In the genomic region with DNA sequence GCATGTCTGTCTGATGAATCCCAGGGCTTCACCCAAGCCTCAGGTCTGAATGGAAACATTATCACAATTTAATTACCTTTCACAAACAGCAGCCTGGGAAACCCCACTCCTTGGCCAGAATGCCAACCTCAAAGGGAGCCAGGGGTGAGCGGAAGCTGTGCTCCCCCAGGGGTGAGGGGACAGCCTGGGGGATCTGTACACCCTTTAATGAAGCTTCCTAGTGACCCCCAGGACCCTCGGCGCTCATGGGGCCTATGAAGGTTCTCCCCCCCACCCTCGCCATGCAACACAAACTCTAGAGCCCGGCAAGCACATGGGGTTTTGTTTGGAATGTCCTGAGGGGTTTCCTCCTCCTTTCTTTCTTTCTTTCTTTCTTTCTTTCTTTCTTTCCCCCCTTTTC, we compare ENCODE assay signal across 17 mouse cellular contexts.
DNase-seq lines count a peak whose midpoint lies in the region; ATAC-seq and TF ChIP-seq lines count a peak whose summit lies in the region.
"Had no signal": no experiment of that assay in that cellular context is flagged by ENCODE, and none has a peak within 500 bp of the region (broad histone marks: within the 10 kb centered on the region; RNA-seq: fewer than 3 reads in every experiment).

No protein-coding gene starts in this region.

- no peak for ATAC-seq in midbrain, postnatal 0 days (ENCODE audit: low FRiP score)
- no peak for ATAC-seq in hindbrain, postnatal 0 days
- ATAC-seq in neural tube, embryonic 14.5 days (ENCODE audit: low read depth) = peak; percentile 47
- ATAC-seq: intestine, postnatal 0 days; lung, postnatal 0 days had no signal

- H3K9me3 ChIP-seq in midbrain, embryonic 10.5 days (replicated peaks) = no peaks in the 10 kb centered on the region
- H3K9me3 ChIP-seq in midbrain, postnatal 0 days (ENCODE audit: low read length) = no peaks in the 10 kb centered on the region
- H3K9me3 ChIP-seq in hindbrain, embryonic 10.5 days = no peaks in the 10 kb centered on the region
- H3K9me3 ChIP-seq in hindbrain, postnatal 0 days (ENCODE audit: low read length) = no peaks in the 10 kb centered on the region
- H3K9me3 ChIP-seq in neural tube, embryonic 14.5 days (ENCODE audit: control insufficient read depth, low read length) = no peaks in the 10 kb centered on the region
- H3K9me3 ChIP-seq: heart, embryonic 13.5 days; limb, embryonic 15.5 days had no signal

- TF ChIP-seq CTCF in midbrain, postnatal 0 days (IDR thresholded peaks at IDR 0.05) = no peak
- TF ChIP-seq CTCF in hindbrain, postnatal 0 days (IDR thresholded peaks at IDR 0.05; ENCODE audit: low read depth) = no peak

- peaks cover 21% of the 10 kb centered on the region for H3K4me1 ChIP-seq in midbrain, embryonic 10.5 days
- H3K4me1 ChIP-seq in midbrain, postnatal 0 days (ENCODE audit: insufficient read depth, low read length) = no peaks in the 10 kb centered on the region
- H3K4me1 ChIP-seq in hindbrain, embryonic 10.5 days (replicated peaks) = peaks cover 26% of the 10 kb centered on the region
- peaks cover 14% of the 10 kb centered on the region; the same call in 1 of the 2 replicates for H3K4me1 ChIP-seq in hindbrain, postnatal 0 days (ENCODE audit: insufficient read depth, low read length)
- no peaks in the 10 kb centered on the region for H3K4me1 ChIP-seq in neural tube, embryonic 14.5 days (ENCODE audit: control insufficient read depth, insufficient read depth, low read length)
- H3K4me1 ChIP-seq: heart, embryonic 13.5 days had no signal

- DNase-seq in midbrain, embryonic 10.5 days (ENCODE audit: low spot score) = no peak
- DNase-seq in midbrain, postnatal 0 days (ENCODE audit: low spot score) = no peak
- no peak for DNase-seq in hindbrain, embryonic 10.5 days (ENCODE audit: low spot score)
- DNase-seq in hindbrain, postnatal 0 days (ENCODE audit: low spot score) = peak; percentile 26
- no peak for DNase-seq in spleen, adult 12 weeks (ENCODE audit: low spot score)
- DNase-seq in frontal cortex, postnatal 10 days (ENCODE audit: low spot score in 2 of 2) = no peak
- no peak for DNase-seq in lung, postnatal 4 days
- DNase-seq: B cell, adult 2 months; gastrocnemius, postnatal 14 days; heart, adult 18-20 months; heart, postnatal 4 days; thymus, postnatal 14 days had no signal

- H3K27ac ChIP-seq in midbrain, embryonic 10.5 days (replicated peaks) = peak overlapping the region; percentile 35; the same call in 1 of the 2 replicates
- H3K27ac ChIP-seq in midbrain, postnatal 0 days (ENCODE audit: low read depth, low read length) = no peak overlapping the region
- H3K27ac ChIP-seq in hindbrain, embryonic 10.5 days = peak overlapping the region; percentile 78
- H3K27ac ChIP-seq in hindbrain, postnatal 0 days = peak overlapping the region; percentile 34; the same call in 1 of the 2 replicates
- H3K27ac ChIP-seq in neural tube, embryonic 14.5 days (ENCODE audit: low read depth, low read length) = peak overlapping the region; percentile 60; the same call in 1 of the 2 replicates
- H3K27ac ChIP-seq: heart, embryonic 13.5 days; limb, embryonic 15.5 days had no signal

- H3K4me3 ChIP-seq in midbrain, embryonic 10.5 days = no peak overlapping the region
- no peak overlapping the region for H3K4me3 ChIP-seq in midbrain, postnatal 0 days (ENCODE audit: low read depth, low read length)
- H3K4me3 ChIP-seq in hindbrain, embryonic 10.5 days = no peak overlapping the region
- no peak overlapping the region for H3K4me3 ChIP-seq in hindbrain, postnatal 0 days (ENCODE audit: low read length)
- H3K4me3 ChIP-seq in neural tube, embryonic 14.5 days (ENCODE audit: low read depth, low read length) = no peak overlapping the region
- H3K4me3 ChIP-seq: heart, embryonic 13.5 days; limb, embryonic 15.5 days had no signal

- H3K27me3 ChIP-seq in midbrain, embryonic 10.5 days (ENCODE audit: low read depth, poor library complexity, severe bottlenecking) = peaks cover 22% of the 10 kb centered on the region
- H3K27me3 ChIP-seq in midbrain, postnatal 0 days (ENCODE audit: insufficient read depth, low read length) = no peaks in the 10 kb centered on the region
- no peaks in the 10 kb centered on the region for H3K27me3 ChIP-seq in hindbrain, embryonic 10.5 days (ENCODE audit: insufficient read depth, poor library complexity, severe bottlenecking)
- H3K27me3 ChIP-seq in hindbrain, postnatal 0 days (ENCODE audit: insufficient read depth, low read length) = no peaks in the 10 kb centered on the region
- no peaks in the 10 kb centered on the region for H3K27me3 ChIP-seq in neural tube, embryonic 14.5 days (ENCODE audit: control insufficient read depth, insufficient read depth, low read length)
- H3K27me3 ChIP-seq: heart, embryonic 13.5 days; limb, embryonic 15.5 days had no signal

- no peak overlapping the region for H3K4me2 ChIP-seq in midbrain, postnatal 0 days (ENCODE audit: low read depth, low read length, poor library complexity, severe bottlenecking)
- H3K4me2 ChIP-seq in hindbrain, postnatal 0 days (ENCODE audit: low read depth, low read length) = no peak overlapping the region
- H3K4me2 ChIP-seq in neural tube, embryonic 14.5 days (ENCODE audit: low read depth, low read length) = no peak overlapping the region
- H3K4me2 ChIP-seq: heart, embryonic 13.5 days; limb, embryonic 15.5 days had no signal

- H3K9ac ChIP-seq in midbrain, postnatal 0 days (replicated peaks; ENCODE audit: low read length, poor library complexity, severe bottlenecking) = no peak overlapping the region
- no peak overlapping the region for H3K9ac ChIP-seq in hindbrain, postnatal 0 days (replicated peaks; ENCODE audit: low read length)
- H3K9ac ChIP-seq in neural tube, embryonic 14.5 days (replicated peaks; ENCODE audit: low read depth, low read length) = no peak overlapping the region
- H3K9ac ChIP-seq: heart, embryonic 13.5 days; limb, embryonic 15.5 days had no signal

- no peaks in the 10 kb centered on the region for H3K36me3 ChIP-seq in midbrain, embryonic 10.5 days
- H3K36me3 ChIP-seq in midbrain, postnatal 0 days (ENCODE audit: insufficient read depth, low read length) = no peaks in the 10 kb centered on the region
- no peaks in the 10 kb centered on the region for H3K36me3 ChIP-seq in hindbrain, embryonic 10.5 days
- no peaks in the 10 kb centered on the region for H3K36me3 ChIP-seq in hindbrain, postnatal 0 days (ENCODE audit: insufficient read depth, low read length)
- no peaks in the 10 kb centered on the region for H3K36me3 ChIP-seq in neural tube, embryonic 14.5 days (ENCODE audit: control insufficient read depth, insufficient read depth, low read length)
- H3K36me3 ChIP-seq: heart, embryonic 13.5 days; limb, embryonic 15.5 days had no signal

- 85% methylated on average over 5 of the region's 5 CpGs for whole genome bisulfite sequencing in midbrain, embryonic 10.5 days
- 48% methylated on average over 5 of the region's 5 CpGs for WGBS in midbrain, postnatal 0 days
- WGBS in hindbrain, embryonic 10.5 days = 69% methylated on average over 5 of the region's 5 CpGs
- WGBS in hindbrain, postnatal 0 days = 20% methylated on average over 5 of the region's 5 CpGs
- WGBS in neural tube, embryonic 14.5 days = 30% methylated on average over 5 of the region's 5 CpGs
